Comparison of ENCODE assay signal across 7 mouse cellular contexts in the genomic region with DNA sequence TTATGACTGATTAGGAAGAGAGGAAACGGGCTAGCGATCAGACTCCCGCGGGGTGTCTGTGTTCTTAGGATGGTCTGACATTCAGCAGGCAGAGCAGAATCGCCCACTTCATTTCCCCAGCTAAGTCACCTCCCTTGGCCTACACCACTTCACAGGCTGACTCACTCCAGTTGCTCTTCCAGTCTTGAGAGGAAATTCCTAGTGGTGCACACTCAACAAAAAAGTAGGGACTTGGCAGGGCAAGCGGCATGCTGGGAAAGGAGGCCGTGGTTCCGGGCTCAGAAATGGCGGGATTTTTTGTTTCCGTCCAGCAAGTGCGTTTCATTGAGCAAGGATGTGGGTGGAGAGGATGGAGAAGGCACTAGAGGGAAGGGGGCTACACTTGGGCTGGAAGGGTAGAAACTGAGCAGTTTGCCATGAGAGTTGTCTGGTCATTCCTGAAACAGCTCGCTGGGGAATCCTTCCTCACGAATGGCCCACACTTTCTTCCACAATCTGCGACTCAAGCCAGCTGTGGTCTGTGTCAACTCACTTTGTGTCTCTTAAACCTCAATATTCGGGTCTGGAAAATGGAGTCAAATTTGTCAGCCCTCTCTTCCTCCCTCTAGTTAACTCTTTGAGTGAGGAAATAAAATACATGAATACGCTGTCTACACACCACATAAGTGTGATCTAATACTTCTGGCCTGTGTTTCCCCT. TPM values are rescaled to one million over a fixed set of nuclear protein-coding genes. Genes with fewer than 3 reads are reported as not detected.
DNase-seq lines count a peak whose midpoint lies in the region; ATAC-seq and TF ChIP-seq lines count a peak whose summit lies in the region.

No protein-coding gene starts in this region.

- ATAC-seq in intestine, embryonic 15.5 days, result no peak
- ATAC-seq in lung, embryonic 14.5 days (ENCODE audit: insufficient read depth), result no peak
- peak; percentile 58 for ATAC-seq in stomach, postnatal 0 days (ENCODE audit: low FRiP score, low TSS enrichment)

- peaks cover 80% of the 10 kb centered on the region for H3K4me1 ChIP-seq in E14TG2a.4 (replicated peaks; ENCODE audit: low read depth, low read length)
- H3K4me1 ChIP-seq in intestine, embryonic 15.5 days (replicated peaks), result peaks cover 26% of the 10 kb centered on the region
- peaks cover 14% of the 10 kb centered on the region for H3K4me1 ChIP-seq in lung, embryonic 14.5 days (ENCODE audit: insufficient read depth)
- peaks cover 15% of the 10 kb centered on the region for H3K4me1 ChIP-seq in stomach, postnatal 0 days (replicated peaks; ENCODE audit: control insufficient read depth, insufficient read depth)

- peaks cover 49% of the 10 kb centered on the region for H3K36me3 ChIP-seq in E14TG2a.4 (ENCODE audit: insufficient read depth, low read length)
- H3K36me3 ChIP-seq in intestine, embryonic 15.5 days, result 0 out of 2 replicates have a peak, but pooled peaks cover 11% of the 10 kb centered on the region
- peaks cover 44% of the 10 kb centered on the region for H3K36me3 ChIP-seq in lung, embryonic 14.5 days (ENCODE audit: insufficient read depth)
- H3K36me3 ChIP-seq in stomach, postnatal 0 days (ENCODE audit: control insufficient read depth, insufficient read depth, low read length), result peaks cover 10% of the 10 kb centered on the region

- no peak for TF ChIP-seq CTCF in E14TG2a.4 (conservative IDR thresholded peaks at IDR 0.05; ENCODE audit: low read length)
- TF ChIP-seq CTCF in lung, embryonic 14.5 days (IDR thresholded peaks at IDR 0.05; ENCODE audit: low read depth), result no peak
- no peak for TF ChIP-seq CTCF in stomach, postnatal 0 days (IDR thresholded peaks at IDR 0.05; ENCODE audit: low read depth)

- peak overlapping the region; percentile 82 for H3K9ac ChIP-seq in intestine, embryonic 15.5 days
- peak overlapping the region; percentile 96 for H3K9ac ChIP-seq in lung, embryonic 14.5 days
- peak overlapping the region; percentile 94 for H3K9ac ChIP-seq in stomach, postnatal 0 days (ENCODE audit: low read length)

- peak overlapping the region; percentile 73 for H3K4me2 ChIP-seq in intestine, embryonic 15.5 days (replicated peaks)
- peak overlapping the region; percentile 81 for H3K4me2 ChIP-seq in lung, embryonic 14.5 days
- H3K4me2 ChIP-seq in stomach, postnatal 0 days (replicated peaks; ENCODE audit: low read depth), result peak overlapping the region; percentile 93

- peak overlapping the region; percentile 89 for H3K4me3 ChIP-seq in E14TG2a.4 (replicated peaks; ENCODE audit: low read length)
- peak overlapping the region; percentile 83 for H3K4me3 ChIP-seq in intestine, embryonic 15.5 days (replicated peaks)
- peak overlapping the region; percentile 90 for H3K4me3 ChIP-seq in lung, embryonic 14.5 days (ENCODE audit: low read depth, low read length)
- peak overlapping the region; percentile 82 for H3K4me3 ChIP-seq in stomach, postnatal 0 days (ENCODE audit: low read depth, low read length)

- intact Hi-C loops in gastrocnemius, postnatal 14 days (cut with DNase I; ENCODE audit: low total_unique reads), result no loop called here

- TF ChIP-seq EP300 in stomach, postnatal 0 days (optimal IDR thresholded peaks at IDR 0.05), result no peak

- peaks cover 12% of the 10 kb centered on the region for H3K27me3 ChIP-seq in E14TG2a.4 (ENCODE audit: insufficient read depth, low read length)
- no peaks in the 10 kb centered on the region for H3K27me3 ChIP-seq in intestine, embryonic 15.5 days (replicated peaks)
- no peaks in the 10 kb centered on the region for H3K27me3 ChIP-seq in lung, embryonic 14.5 days (ENCODE audit: insufficient read depth, low read length)
- H3K27me3 ChIP-seq in stomach, postnatal 0 days (ENCODE audit: control insufficient read depth, insufficient read depth, low read length), result no peaks in the 10 kb centered on the region

- WGBS in intestine, embryonic 15.5 days, result 49% methylated on average over 16 of the region's 16 CpGs
- 28% methylated on average over 16 of the region's 16 CpGs for WGBS in lung, embryonic 14.5 days
- 27% methylated on average over 16 of the region's 16 CpGs for WGBS in stomach, postnatal 0 days

- no peaks in the 10 kb centered on the region for H3K9me3 ChIP-seq in E14TG2a.4 (ENCODE audit: low read length)
- H3K9me3 ChIP-seq in intestine, embryonic 15.5 days, result no peaks in the 10 kb centered on the region
- H3K9me3 ChIP-seq in lung, embryonic 14.5 days (ENCODE audit: low read depth, low read length), result no peaks in the 10 kb centered on the region
- no peaks in the 10 kb centered on the region for H3K9me3 ChIP-seq in stomach, postnatal 0 days (ENCODE audit: control insufficient read depth, low read length)

- peak; percentile 58 for DNase-seq in adrenal gland, postnatal 10 days
- peak; percentile 64 for DNase-seq in gastrocnemius, postnatal 14 days
- peak; percentile 80 for DNase-seq in lung, embryonic 14.5 days
- DNase-seq in stomach, postnatal 0 days (ENCODE audit: low spot score), result peak; percentile 59
- DNase-seq in layer of hippocampus, adult 9-10 months (ENCODE audit: low spot score), result no peak

- H3K27ac ChIP-seq in intestine, embryonic 15.5 days, result peak overlapping the region; percentile 82; the same call in 1 of the 2 replicates
- peak overlapping the region; percentile 92 for H3K27ac ChIP-seq in lung, embryonic 14.5 days (ENCODE audit: low read depth)
- H3K27ac ChIP-seq in stomach, postnatal 0 days (replicated peaks), result peak overlapping the region; percentile 94

RNA-seq across cellular contexts. Expression of a gene that starts 1.5 kb away (rescaled TPM):
- total RNA-seq in adrenal gland, postnatal 10 days (2021), result 10 to 100 TPM; 62.1 to 65.7 TPM
- 10 to 100 TPM; 34.0 to 51.7 TPM for total RNA-seq in gastrocnemius, postnatal 14 days (2021)
- 59.8 and 61.2 TPM in 2 replicates for polyA plus RNA-seq in intestine, embryonic 15.5 days (2015; fragmentation: Nextera tagmentation; extraction: Ambion mirVana)
- polyA plus RNA-seq in lung, embryonic 14.5 days (2014; fragmentation: Nextera tagmentation; extraction: Ambion mirVana), result 177 and 179 TPM in 2 replicates
- 55.7 and 59.2 TPM in 2 replicates for polyA plus RNA-seq in stomach, postnatal 0 days (2015; fragmentation: Nextera tagmentation; extraction: Ambion mirVana)

RNA-seq across cellular contexts. Expression of a gene that starts 44.1 kb away (rescaled TPM):
- 10 to 100 TPM; 47.4 to 47.9 TPM for total RNA-seq in adrenal gland, postnatal 10 days (2021)
- total RNA-seq in gastrocnemius, postnatal 14 days (2021), result 100 to 1,000 TPM in 1 of 2 experiments, 10 to 100 TPM in 1; 68.4 to 118 TPM
- 10.6 and 11.6 TPM in 2 replicates for polyA plus RNA-seq in intestine, embryonic 15.5 days (2015; fragmentation: Nextera tagmentation; extraction: Ambion mirVana)
- polyA plus RNA-seq in lung, embryonic 14.5 days (2014; fragmentation: Nextera tagmentation; extraction: Ambion mirVana), result 15.1 and 17.4 TPM in 2 replicates
- polyA plus RNA-seq in stomach, postnatal 0 days (2015; fragmentation: Nextera tagmentation; extraction: Ambion mirVana), result 16.3 and 19.5 TPM in 2 replicates
